Mouse (Mus musculus) midbrain, embryonic 15.5 days (tissue): ENCODE data around the gene Wdr64. TPM values are rescaled to one million over a fixed set of nuclear protein-coding genes. Genes with fewer than 3 reads are reported as not detected.
A peak's percentile ranks its signal among the peaks of the same experiment; 100 is the strongest.

Source experiments
- ATAC-seq: fragments of 200-750 bp; cut with Nextera tagmentation; replicated peaks from 2 replicates; pipeline ENCODE4 v1.8.0; 2017; ENCODE audit warnings: moderate TSS enrichment
- H3K27ac ChIP-seq: fragments of 300-500 bp; sonication (generic); 2 replicates; pipeline ENCODE4 v1.5.1; 2015; ENCODE audit warnings: mild to moderate bottlenecking, inconsistent platforms
- H3K27me3 ChIP-seq: fragments of 300-500 bp; sonication (generic); replicated peaks from 2 replicates; pipeline ENCODE4 v1.6.1; 2015; ENCODE audit warnings: inconsistent platforms
- H3K36me3 ChIP-seq: fragments of 300-500 bp; sonication (generic); replicated peaks from 2 replicates; pipeline ENCODE4 v1.6.1; 2015; ENCODE audit warnings: inconsistent platforms
- H3K4me1 ChIP-seq: fragments of 300-500 bp; sonication (generic); 2 replicates; pipeline ENCODE4 v1.6.1; 2015; ENCODE audit warnings: inconsistent platforms
- H3K4me2 ChIP-seq: fragments of 300-500 bp; sonication (generic); 2 replicates; pipeline ENCODE4 v1.6.1; 2015; ENCODE audit warnings: inconsistent platforms, mild to moderate bottlenecking, moderate library complexity
- H3K4me3 ChIP-seq: fragments of 300-500 bp; sonication (generic); 2 replicates; pipeline ENCODE4 v1.5.1; 2015; ENCODE audit warnings: mild to moderate bottlenecking, inconsistent platforms
- H3K9ac ChIP-seq: fragments of 300-500 bp; sonication (generic); 2 replicates; pipeline ENCODE4 v1.6.1; 2015; ENCODE audit warnings: mild to moderate bottlenecking, inconsistent platforms
- H3K9me3 ChIP-seq: fragments of 300-500 bp; sonication (generic); 2 replicates; pipeline ENCODE4 v1.6.1; 2016; ENCODE audit warnings: inconsistent platforms
- WGBS: fragments of 180-500 bp; shearing (Covaris S2); methylation state at CpG from one replicate; pipeline ENCODE4 v1.1.7; 2015; ENCODE audit warnings: mixed read lengths; 5-methylcytosine and 5-hydroxymethylcytosine counted together
- polyA plus RNA-seq: library from polyadenylated mRNA; unstranded; fragments of >200 nt; fragmentation: Nextera tagmentation; extraction: Ambion mirVana; gene quantifications from 2 replicates; pipeline ENCODE4 v1.2.1, GENCODE M21; 2015

Gene Wdr64
- polyA plus RNA-seq, 1 experiment from 2014 or later, result not detected

DNA sequence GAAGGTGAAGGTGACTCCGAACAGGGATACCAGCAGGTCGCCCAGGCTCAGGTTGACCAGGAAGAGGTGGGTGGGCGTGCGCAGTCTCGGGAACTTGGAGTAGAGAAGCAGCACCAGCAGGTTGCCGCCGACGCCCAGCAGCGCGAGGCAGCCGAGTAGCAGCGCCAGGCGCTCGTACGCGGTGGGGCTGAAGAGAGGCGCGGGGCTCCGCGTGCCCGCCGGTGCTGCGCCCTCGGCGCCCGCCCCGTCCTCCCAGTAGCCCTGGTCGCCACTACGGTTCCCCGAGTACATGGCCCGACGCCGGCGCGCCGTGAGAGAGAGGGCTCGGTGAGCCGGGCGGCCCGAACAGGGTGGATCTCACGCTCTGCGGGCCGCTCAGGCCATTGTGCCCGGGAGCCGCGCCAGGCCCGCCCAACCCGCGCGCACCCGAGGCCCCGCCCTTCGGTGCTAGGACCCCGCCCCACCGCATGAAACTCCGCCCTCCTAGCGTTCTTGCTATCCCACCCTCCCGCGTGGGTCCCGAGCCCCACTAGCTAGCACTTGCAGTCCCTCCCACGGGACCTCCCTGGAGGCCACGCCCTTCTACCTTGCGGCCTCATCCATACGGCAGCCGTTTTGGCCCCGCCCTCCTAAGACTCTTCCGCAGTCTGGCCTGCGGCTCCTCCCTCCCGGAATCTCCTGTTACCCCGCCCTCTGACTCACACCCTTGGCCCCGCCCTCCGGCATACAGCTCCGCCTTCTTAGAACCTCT is 6.0 kb upstream of the Wdr64 start, which contains the start of the genes Opn3 and Chml:
TSS of gene Opn3 (minus strand) at position 531 of the 751 bp plus-strand sequence.
TSS of gene Chml (minus strand) at position 656 of the 751 bp plus-strand sequence.
- under 1% methylated on average over 57 of the region's 73 CpGs for WGBS
- Histone ChIP-seq H3K36me3 (0 out of 2 replicates have a peak, but pooled peaks cover 5% of the 10 kb centered on the region), H3K27ac (peak within 1 kb of the TSS; percentile 92), H3K4me3 (peak within 1 kb of the TSS; percentile 75), H3K4me2 (peak within 1 kb of the TSS; percentile 86), H3K4me1 (peaks cover 30% of the 10 kb centered on the region), H3K9ac (peak within 1 kb of the TSS; percentile 91), H3K9me3 (no peaks in the 10 kb centered on the region), H3K27me3 (no peaks in the 10 kb centered on the region)
- peak; percentile 97 for ATAC-seq

GRCm38 (mm10) chr1:175692997-175693361 is 5.4 kb upstream of the Wdr64 start:
- Histone ChIP-seq H3K4me1 (peaks cover 30% of the 10 kb centered on the region), H3K9me3 (no peaks in the 10 kb centered on the region), H3K36me3 (no peaks in the 10 kb centered on the region), H3K27ac (peak overlapping the region; percentile 92), H3K4me3 (peak overlapping the region; percentile 75), H3K4me2 (peak overlapping the region; percentile 86), H3K27me3 (no peaks in the 10 kb centered on the region), H3K9ac (no peak overlapping the region)
- WGBS, result under 1% methylated on average over 17 of the region's 17 CpGs
- no peak; the same call in 1 of the 2 replicates for ATAC-seq

GRCm38 (mm10) chr1:175693429-175693960 is 4.9 kb upstream of the Wdr64 start:
- Histone ChIP-seq H3K27me3 (no peaks in the 10 kb centered on the region), H3K36me3 (no peaks in the 10 kb centered on the region), H3K9ac (no peak overlapping the region), H3K4me1 (peaks cover 30% of the 10 kb centered on the region), H3K27ac (peak overlapping the region; percentile 92), H3K9me3 (no peaks in the 10 kb centered on the region), H3K4me3 (peak overlapping the region; percentile 75), H3K4me2 (peak overlapping the region; percentile 86)
- WGBS, result 44% methylated on average over 12 of the region's 12 CpGs
- ATAC-seq, result peak; percentile 1

GRCm38 (mm10) chr1:175699375-175699774 is 982 bp downstream of the Wdr64 start:
- Histone ChIP-seq H3K36me3 (no peaks in the 10 kb centered on the region), H3K27me3 (no peaks in the 10 kb centered on the region), H3K4me1 (no peaks in the 10 kb centered on the region), H3K9me3 (no peaks in the 10 kb centered on the region), H3K4me3 (no peak overlapping the region), H3K27ac (no peak overlapping the region), H3K4me2 (no peak overlapping the region), H3K9ac (no peak overlapping the region)
- 63% methylated on average over 3 of the region's 3 CpGs for WGBS
- ATAC-seq, result no peak

DNA sequence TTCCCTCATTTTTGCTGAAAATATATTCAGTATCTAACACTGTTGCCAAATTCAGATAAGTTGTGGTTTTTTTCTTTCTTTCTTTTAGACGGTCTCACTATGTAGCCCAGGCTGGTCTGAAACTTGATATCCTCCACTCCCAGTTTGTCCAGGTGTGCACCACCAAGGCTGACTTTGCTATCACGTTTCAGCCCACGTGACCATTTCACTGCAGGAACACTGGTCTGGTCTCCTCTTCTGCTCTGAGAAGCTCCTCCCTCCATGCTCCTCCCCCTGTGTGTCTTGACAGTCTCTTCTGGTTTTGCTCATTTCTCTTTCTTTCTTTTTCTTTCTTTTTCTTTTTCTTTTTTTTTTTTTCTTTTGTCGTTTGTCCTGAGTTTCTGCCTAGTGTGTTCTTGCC is 1.4 kb downstream of the Wdr64 start:
- ATAC-seq, result no peak
- Histone ChIP-seq H3K4me2 (no peak overlapping the region), H3K9ac (no peak overlapping the region), H3K27me3 (no peaks in the 10 kb centered on the region), H3K9me3 (no peaks in the 10 kb centered on the region), H3K4me1 (no peaks in the 10 kb centered on the region), H3K27ac (no peak overlapping the region), H3K36me3 (no peaks in the 10 kb centered on the region), H3K4me3 (no peak overlapping the region)
- 40% methylated on average over 4 of the region's 4 CpGs for WGBS

GRCm38 (mm10) chr1:175701145-175701544 is 2.8 kb downstream of the Wdr64 start:
- Histone ChIP-seq H3K36me3 (no peaks in the 10 kb centered on the region), H3K9ac (no peak overlapping the region), H3K4me1 (no peaks in the 10 kb centered on the region), H3K27me3 (no peaks in the 10 kb centered on the region), H3K4me2 (no peak overlapping the region), H3K4me3 (no peak overlapping the region), H3K27ac (no peak overlapping the region), H3K9me3 (no peaks in the 10 kb centered on the region)
- WGBS, result 86% methylated on average over 4 of the region's 4 CpGs
- no peak for ATAC-seq

DNA sequence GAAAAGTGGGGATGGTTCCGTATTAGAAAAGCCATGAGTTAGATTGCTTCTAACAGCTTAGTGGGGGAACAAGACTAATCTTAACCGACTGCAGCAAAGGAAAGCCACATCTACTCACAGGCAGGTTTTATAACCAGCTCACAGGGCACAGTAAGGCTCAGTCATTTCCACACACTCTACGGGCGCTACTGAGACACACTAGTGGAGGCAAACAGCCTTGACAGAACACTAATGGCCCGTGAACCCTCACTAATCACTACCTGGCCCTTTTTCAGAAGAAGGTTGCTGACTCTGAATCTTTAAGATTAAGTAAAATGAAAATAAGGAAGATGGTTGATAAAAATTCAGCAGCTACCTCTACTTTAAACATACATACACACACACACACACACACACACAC is 9.2 kb downstream of the Wdr64 start:
- Histone ChIP-seq H3K4me3 (no peak overlapping the region), H3K4me2 (no peak overlapping the region), H3K9ac (no peak overlapping the region), H3K27me3 (no peaks in the 10 kb centered on the region), H3K36me3 (no peaks in the 10 kb centered on the region), H3K9me3 (no peaks in the 10 kb centered on the region), H3K4me1 (no peaks in the 10 kb centered on the region), H3K27ac (no peak overlapping the region)
- WGBS, result 81% methylated on average over 5 of the region's 5 CpGs
- ATAC-seq, result no peak

GRCm38 (mm10) chr1:175708013-175708412 is 9.6 kb downstream of the Wdr64 start:
- Histone ChIP-seq H3K27me3 (no peaks in the 10 kb centered on the region), H3K4me2 (no peak overlapping the region), H3K9ac (no peak overlapping the region), H3K36me3 (no peaks in the 10 kb centered on the region), H3K4me1 (no peaks in the 10 kb centered on the region), H3K4me3 (no peak overlapping the region), H3K27ac (no peak overlapping the region), H3K9me3 (no peaks in the 10 kb centered on the region)
- ATAC-seq, result no peak

- Histone ChIP-seq H3K4me3 (no peak overlapping the region), H3K27me3 (no peaks in the 10 kb centered on the region), H3K9me3 (no peaks in the 10 kb centered on the region), H3K4me2 (no peak overlapping the region), H3K27ac (no peak overlapping the region), H3K4me1 (no peaks in the 10 kb centered on the region), H3K9ac (no peak overlapping the region), H3K36me3 (no peaks in the 10 kb centered on the region)
- no peak for ATAC-seq
- WGBS, result 75% methylated on average over 11 of the region's 11 CpGs
Measured at GRCm38 (mm10) chr1:175712338-175712909, 14.0 kb downstream of the Wdr64 start.

- H3K4me2 ChIP-seq, result no peak overlapping the region
- H3K4me3 ChIP-seq, result no peak overlapping the region
- H3K36me3 ChIP-seq, result no peaks in the 10 kb centered on the region
- no peaks in the 10 kb centered on the region for H3K4me1 ChIP-seq
- H3K27ac ChIP-seq, result no peak overlapping the region
- H3K9me3 ChIP-seq, result no peaks in the 10 kb centered on the region
- WGBS, result 94% methylated on average over 9 of the region's 9 CpGs
- H3K27me3 ChIP-seq, result no peaks in the 10 kb centered on the region
- no peak for ATAC-seq
- no peak overlapping the region for H3K9ac ChIP-seq
Measured at GRCm38 (mm10) chr1:175716832-175717231, 18.4 kb downstream of the Wdr64 start.

DNA sequence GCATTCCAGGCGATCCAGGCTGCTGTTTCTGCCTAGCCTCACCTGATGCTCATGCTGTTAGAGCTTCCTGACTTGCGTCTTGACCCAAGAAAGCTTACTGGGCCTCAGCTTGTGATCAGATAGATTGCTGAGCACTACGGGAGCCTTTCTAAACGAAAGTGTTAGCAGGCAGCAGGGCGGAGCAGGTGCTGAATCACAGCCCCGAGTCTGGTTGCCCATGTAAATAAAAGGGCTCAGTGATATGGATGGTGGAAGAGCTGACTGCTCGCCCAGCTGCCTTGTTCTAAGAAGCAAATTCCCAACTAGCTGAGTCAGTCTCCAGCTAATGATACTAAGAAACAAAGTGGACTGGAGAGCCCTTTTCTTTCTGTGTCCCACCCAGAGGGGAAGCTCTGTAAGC is 27.4 kb downstream of the Wdr64 start:
- Histone ChIP-seq H3K36me3 (no peaks in the 10 kb centered on the region), H3K27me3 (no peaks in the 10 kb centered on the region), H3K4me2 (no peak overlapping the region), H3K27ac (no peak overlapping the region), H3K4me1 (no peaks in the 10 kb centered on the region), H3K4me3 (no peak overlapping the region), H3K9ac (no peak overlapping the region), H3K9me3 (no peaks in the 10 kb centered on the region)
- no peak for ATAC-seq
- WGBS, result 45% methylated on average over 7 of the region's 7 CpGs

- WGBS, result 75% methylated on average over 10 of the region's 10 CpGs
- no peak for ATAC-seq
Measured at GRCm38 (mm10) chr1:175754576-175755364, 56.4 kb downstream of the Wdr64 start.

More at GRCm38 (mm10) chr1:175754576-175755364, 56.4 kb downstream of the Wdr64 start:
- Histone ChIP-seq H3K9me3 (no peaks in the 10 kb centered on the region), H3K4me3 (no peak overlapping the region), H3K27me3 (no peaks in the 10 kb centered on the region), H3K27ac (no peak overlapping the region), H3K4me2 (no peak overlapping the region), H3K36me3 (no peaks in the 10 kb centered on the region), H3K4me1 (no peaks in the 10 kb centered on the region), H3K9ac (no peak overlapping the region)
